Mouse (Mus musculus) regulatory T cell (primary cell): ENCODE results near the gene Nsun2.

ENCODE experiments used
- in situ Hi-C: fragments of 300-600 bp; cut with MboI, MseI; formaldehyde crosslinking; loops from one replicate; pipeline ENCODE4 v1.15.1; 2025; ENCODE audit warnings: high pct_unique_total_duplicates

The Nsun2 gene

DNA sequence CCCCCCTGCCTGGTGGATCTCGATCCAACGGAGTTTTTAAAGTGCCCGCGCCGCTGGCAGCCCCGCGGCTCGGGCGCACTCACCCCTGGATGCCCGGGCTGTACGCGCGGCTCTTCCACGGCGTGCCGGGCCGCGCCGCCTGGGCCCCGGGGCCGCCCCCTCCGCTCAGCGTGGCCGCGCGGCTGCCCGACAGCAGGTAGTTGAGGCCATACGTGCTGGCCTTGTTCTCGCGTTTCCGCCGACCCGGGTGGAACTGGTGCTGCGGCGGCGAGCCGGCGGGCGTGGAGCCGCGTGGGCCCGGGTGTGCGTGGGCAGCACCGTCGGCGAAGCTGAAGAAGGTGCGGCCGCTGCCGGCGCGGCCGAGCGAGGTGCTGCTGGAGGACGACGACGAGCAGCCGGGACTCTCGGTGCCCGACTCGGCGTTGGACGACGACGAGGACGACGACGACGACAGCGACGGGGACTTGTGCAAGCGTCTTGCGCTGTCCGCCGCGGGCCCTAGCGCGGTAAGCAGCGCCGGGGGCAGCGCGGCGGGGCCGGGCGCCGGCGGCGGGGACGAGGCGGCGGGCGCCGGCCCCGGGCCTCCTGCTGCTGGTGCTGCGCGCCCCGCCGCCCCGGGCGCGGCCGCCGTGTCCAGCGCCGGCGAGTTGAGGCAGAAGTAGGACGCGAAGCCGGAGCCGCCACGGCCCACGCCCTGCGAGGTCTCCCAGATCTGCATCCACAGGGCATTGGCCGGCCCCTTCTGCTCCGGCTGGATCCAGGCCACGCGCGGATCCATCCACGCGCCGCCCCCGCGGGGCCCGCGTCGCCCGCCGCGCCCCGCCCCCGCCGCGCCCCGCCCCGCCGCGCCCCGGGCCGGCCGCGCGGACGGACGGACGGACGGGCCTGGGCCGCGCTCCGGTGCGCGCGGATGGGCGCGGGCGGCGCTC, at the start of gene Nsun2:
TSS of gene Nsun2 (plus strand) at position 342 of the 929 bp plus-strand sequence.
- in situ Hi-C loops: loop anchor here (10.0 to 25.0 kb wide), 2 partner anchors 279 to 949 kb away; partner anchors contain the start of genes Fastkd3, Med10 and Mtrr

DNA sequence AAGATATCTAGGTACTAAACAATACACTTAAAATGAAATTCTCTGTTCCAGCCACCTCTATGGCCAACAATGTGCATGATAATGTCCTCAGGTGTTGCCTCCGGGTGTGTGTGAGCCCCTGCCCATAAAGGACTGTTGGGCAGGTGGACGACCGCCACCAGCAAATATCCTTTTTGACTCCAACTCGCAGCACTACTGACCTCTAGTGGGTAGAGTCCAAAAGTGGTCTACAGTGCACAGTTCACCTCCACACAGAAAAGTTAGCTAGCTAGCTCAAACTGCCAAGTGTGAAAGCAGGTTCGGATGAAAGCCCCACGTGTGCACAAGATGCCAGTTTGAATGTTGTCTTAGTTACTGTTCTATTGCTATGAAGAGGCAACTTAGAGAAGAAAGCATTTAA, 48.2 kb upstream of the Nsun2 start:
- in situ Hi-C loops: no loop called here

- in situ Hi-C loops: no loop called here
Measured at GRCm38 (mm10) chr13:69485833-69486232, 47.7 kb upstream of the Nsun2 start.

DNA sequence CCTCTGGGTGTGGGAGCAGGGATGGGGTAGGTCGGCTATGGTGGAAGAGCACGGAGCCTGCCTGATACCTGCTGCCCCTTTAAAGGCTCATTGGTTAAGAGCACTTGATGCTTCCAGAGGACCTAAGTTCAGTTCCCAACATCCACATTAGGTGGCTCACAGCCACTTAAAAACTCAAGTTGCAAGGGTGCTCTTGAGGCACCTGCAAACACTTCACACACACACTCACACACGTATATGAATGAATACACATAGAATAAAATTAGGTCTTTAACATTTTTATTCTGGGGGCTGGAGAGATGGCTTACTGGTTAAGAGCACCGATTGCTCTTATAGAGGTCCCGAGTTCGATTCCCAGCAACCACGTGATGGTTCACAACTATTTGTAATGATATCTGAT, 46.4 kb upstream of the Nsun2 start:
- in situ Hi-C loops: no loop called here

- in situ Hi-C loops: no loop called here
Measured at GRCm38 (mm10) chr13:69487611-69488275, 45.8 kb upstream of the Nsun2 start.

- in situ Hi-C loops: no loop called here
Measured at GRCm38 (mm10) chr13:69488565-69489255, 44.8 kb upstream of the Nsun2 start.

DNA sequence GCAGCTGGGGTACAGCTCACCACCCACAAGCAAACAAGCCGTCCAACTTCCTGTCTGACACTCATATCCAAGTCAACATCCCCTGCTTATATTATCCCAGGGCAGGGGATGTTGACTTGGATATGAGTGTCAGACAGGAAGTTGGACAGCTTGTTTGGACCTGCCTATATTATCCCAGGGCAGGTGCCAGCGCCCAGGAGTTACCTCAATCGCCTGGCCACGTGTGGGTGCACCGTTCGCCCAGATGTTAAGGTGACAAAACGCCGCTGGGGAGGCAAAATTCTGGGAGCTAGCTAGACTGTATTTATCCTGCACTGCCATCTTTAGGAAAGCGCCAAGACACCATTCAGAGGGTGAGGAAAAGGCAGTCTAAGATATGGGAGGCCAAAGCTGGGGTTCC, 43.8 kb upstream of the Nsun2 start:
- in situ Hi-C loops: no loop called here

GRCm38 (mm10) chr13:69492876-69493463, 40.6 kb upstream of the Nsun2 start:
- in situ Hi-C loops: no loop called here

- in situ Hi-C loops: no loop called here
Measured at GRCm38 (mm10) chr13:69498276-69498675, 35.3 kb upstream of the Nsun2 start.

GRCm38 (mm10) chr13:69502157-69502750, 31.3 kb upstream of the Nsun2 start:
- in situ Hi-C loops: loop anchor here (10.0 kb wide), 1 partner anchor 113 kb away; the partner anchor contains the start of gene Srd5a1

GRCm38 (mm10) chr13:69502863-69503262, 30.7 kb upstream of the Nsun2 start:
- in situ Hi-C loops: loop anchor here (10.0 kb wide), 1 partner anchor 112 kb away; the partner anchor contains the start of gene Srd5a1

DNA sequence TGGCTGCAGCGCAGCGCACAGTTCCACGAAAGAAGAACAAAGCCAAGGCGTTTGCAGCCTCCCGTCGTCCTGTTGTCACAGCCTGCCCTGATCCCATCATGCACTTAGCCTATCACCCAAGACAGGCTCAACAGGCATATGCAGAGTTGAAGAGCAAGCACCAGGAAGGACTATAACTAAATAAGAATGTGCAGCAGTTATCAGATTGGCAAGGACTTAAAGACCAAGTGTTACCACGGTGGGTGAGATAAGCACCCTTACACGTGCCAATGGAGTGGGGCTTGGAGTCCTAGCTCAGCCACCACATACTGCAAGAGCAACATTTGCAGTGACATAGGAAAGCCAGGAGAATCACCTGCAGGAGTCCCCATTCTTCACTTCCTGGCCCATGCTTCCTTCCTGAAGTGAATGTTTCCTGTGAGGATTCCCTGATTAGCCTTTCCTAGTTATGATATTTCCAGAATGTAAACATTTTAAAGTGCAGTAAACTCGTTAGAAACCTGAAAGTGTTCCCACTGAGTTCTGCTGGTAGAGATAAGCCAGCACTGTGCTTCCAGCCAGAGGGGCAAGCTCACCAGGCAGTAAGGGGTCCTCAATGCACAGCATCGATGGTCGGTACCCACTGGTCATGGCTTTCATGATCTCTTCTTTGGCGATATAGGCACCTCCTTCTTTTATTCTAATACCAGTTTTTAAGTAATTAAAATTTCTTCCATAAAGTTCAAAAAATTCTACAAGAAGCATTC, 27.0 kb upstream of the Nsun2 start:
- in situ Hi-C loops: loop anchor here (10.0 kb wide), 1 partner anchor 108 kb away; the partner anchor contains the start of gene Srd5a1

- in situ Hi-C loops: loop anchor here (10.0 kb wide), 1 partner anchor 107 kb away; the partner anchor contains the start of gene Srd5a1
Measured at GRCm38 (mm10) chr13:69507666-69508065, 25.9 kb upstream of the Nsun2 start.

GRCm38 (mm10) chr13:69509391-69510244, 23.9 kb upstream of the Nsun2 start:
- in situ Hi-C loops: loop anchor here (10.0 kb wide), 2 partner anchors 105 to 1105 kb away; partner anchors contain the start of gene Srd5a1

- in situ Hi-C loops: loop anchor here (10.0 kb wide), 1 partner anchor 1100 kb away; no protein-coding TSS in a partner anchor
Measured at GRCm38 (mm10) chr13:69515091-69515490, 18.5 kb upstream of the Nsun2 start.

GRCm38 (mm10) chr13:69517445-69517844, 16.1 kb upstream of the Nsun2 start:
- in situ Hi-C loops: loop anchor here (10.0 kb wide), 1 partner anchor 1097 kb away; no protein-coding TSS in a partner anchor

GRCm38 (mm10) chr13:69519137-69519536, 14.4 kb upstream of the Nsun2 start:
- in situ Hi-C loops: loop anchor here (10.0 kb wide), 1 partner anchor 1096 kb away; no protein-coding TSS in a partner anchor

DNA sequence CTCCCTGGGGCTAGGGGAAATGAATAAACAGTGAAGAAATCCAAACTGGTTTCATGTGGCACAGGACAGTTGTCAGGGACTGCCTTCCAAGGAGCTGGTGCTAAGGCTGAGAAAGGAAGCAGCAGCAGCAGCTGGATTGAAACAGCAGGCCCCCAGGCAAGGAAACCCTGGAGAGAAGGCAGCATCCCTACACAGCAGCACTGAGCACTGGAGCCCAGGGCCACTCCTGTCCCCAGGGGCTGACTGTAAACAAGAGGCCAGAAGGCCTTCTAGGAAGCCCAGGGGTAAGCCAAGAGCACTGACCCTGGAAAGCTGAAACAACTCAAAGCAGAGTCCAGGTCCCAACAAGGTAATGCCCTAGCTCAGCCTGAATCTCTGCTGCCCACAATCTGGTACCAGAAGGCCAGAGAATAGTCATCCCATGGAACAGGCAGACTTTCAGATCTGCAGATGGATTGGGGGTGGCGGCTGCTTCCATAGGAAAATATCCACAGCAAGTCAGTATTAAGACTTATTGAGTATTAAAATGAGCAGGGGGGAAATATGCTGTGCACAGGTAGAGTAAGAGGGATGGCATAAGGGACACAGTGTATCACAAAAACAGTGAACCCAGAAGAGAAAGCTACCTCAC, 11.3 kb upstream of the Nsun2 start:
- in situ Hi-C loops: no loop called here
